Mouse (Mus musculus) forebrain, embryonic 11.5 days (tissue): Measurements from ENCODE around the gene Rpl15. TPM values are rescaled to one million over a fixed set of nuclear protein-coding genes. Genes with fewer than 3 reads are reported as not detected.

Experiments
- ATAC-seq: fragments of 200-750 bp; cut with Nextera tagmentation; replicated peaks from 2 replicates; pipeline ENCODE4 v1.8.0; 2017; ENCODE audit warnings: moderate TSS enrichment; ENCODE audit not compliant: low FRiP score
- DNase-seq: peaks from one replicate; pipeline ENCODE4 v3.0.0-alpha.2; 2017; ENCODE audit warnings: low spot score
- H3K27ac ChIP-seq: fragments of 300-500 bp; sonication (generic); 2 replicates; pipeline ENCODE4 v1.5.1; 2014; ENCODE audit warnings: low read depth, low read length
- H3K27me3 ChIP-seq: fragments of 300-500 bp; sonication (generic); 2 replicates; pipeline ENCODE4 v1.6.1; 2014; ENCODE audit warnings: mild to moderate bottlenecking, low read length, mixed read lengths; ENCODE audit not compliant: control insufficient read depth, insufficient read depth
- H3K36me3 ChIP-seq: fragments of 300-500 bp; sonication (generic); 2 replicates; pipeline ENCODE4 v1.6.1; 2014; ENCODE audit warnings: mild to moderate bottlenecking, low read length, moderate library complexity, mixed read lengths; ENCODE audit not compliant: control insufficient read depth, insufficient read depth
- H3K4me1 ChIP-seq: fragments of 300-500 bp; sonication (generic); replicated peaks from 2 replicates; pipeline ENCODE4 v1.6.1; 2014; ENCODE audit warnings: low read length, mixed read lengths; ENCODE audit not compliant: control insufficient read depth, insufficient read depth
- H3K4me2 ChIP-seq: fragments of 300-500 bp; sonication (generic); 2 replicates; pipeline ENCODE4 v1.6.1; 2014; ENCODE audit warnings: low read depth, mild to moderate bottlenecking, low read length, moderate library complexity, mixed read lengths; ENCODE audit not compliant: severe bottlenecking
- H3K4me3 ChIP-seq: fragments of 300-500 bp; sonication (generic); 2 replicates; pipeline ENCODE4 v1.5.1; 2014; ENCODE audit warnings: low read depth, low read length
- H3K9ac ChIP-seq: fragments of 300-500 bp; sonication (generic); 2 replicates; pipeline ENCODE4 v1.6.1; 2014; ENCODE audit warnings: low read length
- H3K9me3 ChIP-seq: fragments of 300-500 bp; sonication (generic); 2 replicates; pipeline ENCODE4 v1.6.1; 2016; ENCODE audit warnings: low read length, mixed read lengths; ENCODE audit not compliant: control insufficient read depth
- WGBS: fragments of 180-500 bp; shearing (Covaris S2); extraction: QIAGEN DNeasy Blood & Tissue Kit; methylation state at CpG from one replicate; pipeline ENCODE4 v1.1.7; 2014; 5-methylcytosine and 5-hydroxymethylcytosine counted together
- polyA plus RNA-seq: library from polyadenylated mRNA; unstranded; fragments of >200 nt; fragmentation: Nextera tagmentation; extraction: Ambion mirVana; gene quantifications from 2 replicates; pipeline ENCODE4 v1.2.1, GENCODE M21; 2014

Rpl15 gene
- 397 and 414 TPM in 2 replicates for polyA plus RNA-seq

GRCm38 (mm10) chr14:18270529-18271441 lies at the start of gene Rpl15, which contains the start of gene Nkiras1:
Gene Rpl15 (minus strand): TSS chr14:18271391.
Gene Nkiras1 (plus strand): TSS chr14:18271136.
- peak; percentile 100 for ATAC-seq
- Histone ChIP-seq H3K9ac (peak within 1 kb of the TSS; percentile 98), H3K4me2 (peak within 1 kb of the TSS; percentile 79), H3K36me3 (peaks cover 3% of the 10 kb centered on the region; the same call in 1 of the 2 replicates), H3K27me3 (no peaks in the 10 kb centered on the region), H3K9me3 (no peaks in the 10 kb centered on the region), H3K4me1 (peaks cover 2% of the 10 kb centered on the region; the same call in 1 of the 2 replicates), H3K27ac (peak within 1 kb of the TSS; percentile 59; the same call in 1 of the 2 replicates), H3K4me3 (peak within 1 kb of the TSS; percentile 93)
- peak; percentile 99 for DNase-seq
- under 1% methylated on average over 78 of the region's 78 CpGs for WGBS

DNA sequence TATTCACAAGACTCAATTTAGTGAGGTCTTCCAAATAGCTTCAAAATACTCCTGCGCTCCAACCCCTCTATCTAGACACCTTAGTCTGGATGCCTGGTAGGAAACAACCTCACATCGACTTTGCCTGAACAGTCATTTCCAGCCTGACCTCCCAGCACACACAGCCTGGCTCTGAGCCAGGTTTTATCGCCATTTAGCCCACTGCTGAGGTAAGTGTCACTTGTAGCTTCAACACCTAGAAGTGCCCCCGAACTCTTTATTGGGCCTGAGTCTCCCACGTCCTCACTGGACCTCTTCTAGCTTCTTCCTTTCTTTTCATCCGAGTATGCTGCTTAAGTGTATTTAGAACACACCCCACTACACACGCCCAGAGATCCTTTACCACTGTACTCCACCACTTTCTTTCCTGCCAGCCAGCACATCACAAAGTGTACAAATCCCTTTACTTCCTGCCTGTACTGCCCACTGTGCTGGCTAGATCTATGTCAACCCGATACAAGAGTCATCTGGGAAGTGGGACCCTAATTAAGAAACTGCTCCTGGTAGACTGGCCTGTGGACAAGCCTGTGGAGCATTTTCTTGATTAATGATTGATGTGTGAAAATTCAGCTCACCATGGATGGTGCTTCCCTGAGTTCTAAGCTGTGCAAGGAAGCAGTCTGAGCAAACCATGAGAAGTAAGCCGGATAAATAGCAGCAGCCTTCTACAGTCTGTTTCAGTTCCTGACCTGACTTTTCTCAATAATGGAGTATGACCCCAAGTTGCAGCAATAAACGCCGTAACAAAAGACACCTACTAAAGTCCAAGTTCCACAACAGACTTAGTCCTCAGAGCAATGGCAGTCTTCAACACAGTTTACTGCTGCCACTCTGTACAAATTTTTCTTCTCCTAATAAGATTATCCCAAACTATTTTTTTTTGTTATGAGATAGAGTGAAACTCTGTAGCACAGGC lies 46.5 kb upstream of the Rpl15 start:
- Histone ChIP-seq H3K27me3 (no peaks in the 10 kb centered on the region), H3K4me2 (no peak overlapping the region), H3K4me1 (no peaks in the 10 kb centered on the region), H3K36me3 (no peaks in the 10 kb centered on the region), H3K27ac (no peak overlapping the region), H3K9me3 (no peaks in the 10 kb centered on the region), H3K9ac (no peak overlapping the region), H3K4me3 (no peak overlapping the region)
- WGBS, result 86% methylated on average over 11 of the region's 11 CpGs
- DNase-seq (no peak), ATAC-seq (no peak)

GRCm38 (mm10) chr14:18304165-18304564 lies 33.0 kb upstream of the Rpl15 start:
- H3K36me3 ChIP-seq, result no peaks in the 10 kb centered on the region; the same call in 1 of the 2 replicates
- DNase-seq, result no peak
- H3K4me1 ChIP-seq, result no peaks in the 10 kb centered on the region
- H3K9ac ChIP-seq, result no peak overlapping the region
- H3K4me2 ChIP-seq, result no peak overlapping the region
- 97% methylated on average over 5 of the region's 5 CpGs for WGBS
- no peak overlapping the region for H3K4me3 ChIP-seq
- ATAC-seq, result no peak
- no peaks in the 10 kb centered on the region for H3K27me3 ChIP-seq
- H3K9me3 ChIP-seq, result no peaks in the 10 kb centered on the region
- H3K27ac ChIP-seq, result no peak overlapping the region

DNA sequence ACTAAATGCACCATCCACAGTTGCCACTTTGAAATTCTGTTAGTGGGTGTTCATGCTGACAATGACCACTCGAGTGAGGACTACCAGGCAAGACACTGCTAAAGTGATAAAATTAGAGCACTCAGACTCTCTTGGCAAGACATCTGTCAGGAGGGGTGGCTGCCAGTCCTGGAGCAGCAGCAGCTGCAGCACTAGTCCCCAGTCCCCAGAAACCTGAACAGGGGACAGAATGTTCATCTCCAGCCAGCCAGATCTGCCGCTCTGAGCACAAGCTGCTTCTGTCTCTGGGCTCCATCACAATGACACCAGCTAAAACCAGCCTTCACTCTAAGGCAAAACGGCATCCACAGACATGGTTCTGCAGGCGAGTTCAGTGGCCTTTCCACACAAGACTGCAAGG lies 32.1 kb upstream of the Rpl15 start:
- Histone ChIP-seq H3K36me3 (no peaks in the 10 kb centered on the region; the same call in 1 of the 2 replicates), H3K9me3 (no peaks in the 10 kb centered on the region), H3K4me1 (no peaks in the 10 kb centered on the region), H3K4me3 (no peak overlapping the region), H3K27ac (no peak overlapping the region), H3K27me3 (no peaks in the 10 kb centered on the region), H3K4me2 (no peak overlapping the region), H3K9ac (no peak overlapping the region)
- ATAC-seq (no peak), DNase-seq (no peak)
- 92% methylated on average over 4 of the region's 4 CpGs for WGBS

- ATAC-seq (no peak), DNase-seq (no peak)
- 79% methylated on average over 3 of the region's 3 CpGs for WGBS
- H3K27me3 ChIP-seq, result no peaks in the 10 kb centered on the region
- no peak overlapping the region for H3K4me2 ChIP-seq
- H3K9me3 ChIP-seq, result no peaks in the 10 kb centered on the region
- H3K36me3 ChIP-seq, result no peaks in the 10 kb centered on the region; the same call in 1 of the 2 replicates
- no peak overlapping the region for H3K4me3 ChIP-seq
- H3K27ac ChIP-seq, result no peak overlapping the region
- no peaks in the 10 kb centered on the region for H3K4me1 ChIP-seq
- no peak overlapping the region for H3K9ac ChIP-seq
Measured at GRCm38 (mm10) chr14:18302750-18303149, 31.6 kb upstream of the Rpl15 start.

GRCm38 (mm10) chr14:18301591-18301990 lies 30.4 kb upstream of the Rpl15 start:
- no peak for DNase-seq
- Histone ChIP-seq H3K27ac (no peak overlapping the region), H3K9ac (no peak overlapping the region), H3K9me3 (no peaks in the 10 kb centered on the region), H3K4me1 (no peaks in the 10 kb centered on the region), H3K4me3 (no peak overlapping the region), H3K27me3 (no peaks in the 10 kb centered on the region), H3K36me3 (no peaks in the 10 kb centered on the region; the same call in 1 of the 2 replicates), H3K4me2 (no peak overlapping the region)
- WGBS, result 89% methylated on average over 3 of the region's 3 CpGs
- ATAC-seq, result no peak

- H3K27me3 ChIP-seq, result no peaks in the 10 kb centered on the region
- no peaks in the 10 kb centered on the region for H3K4me1 ChIP-seq
- no peak overlapping the region for H3K4me2 ChIP-seq
- 96% methylated on average over 2 of the region's 2 CpGs for WGBS
- H3K9me3 ChIP-seq, result no peaks in the 10 kb centered on the region
- no peak overlapping the region for H3K4me3 ChIP-seq
- ATAC-seq, result no peak
- DNase-seq, result no peak
- no peak overlapping the region for H3K27ac ChIP-seq
- H3K36me3 ChIP-seq, result no peaks in the 10 kb centered on the region; the same call in 1 of the 2 replicates
- H3K9ac ChIP-seq, result no peak overlapping the region
Measured at GRCm38 (mm10) chr14:18300676-18301075, 29.5 kb upstream of the Rpl15 start.

DNA sequence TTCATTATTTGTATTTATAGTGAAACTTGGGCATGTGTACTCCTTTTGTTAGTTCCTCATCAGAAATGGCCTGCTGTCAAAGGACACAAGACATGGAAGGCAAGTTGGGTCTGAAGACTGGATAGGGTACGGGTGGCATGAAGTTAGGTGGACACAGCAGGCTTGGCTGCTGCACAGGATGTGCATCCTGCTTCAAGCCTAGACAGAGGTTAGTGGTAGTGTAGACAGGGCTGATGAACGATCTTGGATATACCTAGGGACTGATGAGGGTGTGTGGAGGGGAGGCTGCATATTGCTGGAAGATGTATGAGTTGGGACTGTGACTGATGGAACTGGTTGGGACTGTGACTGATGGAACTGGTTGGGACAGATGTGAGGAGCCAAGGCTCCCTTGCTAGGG lies 27.7 kb upstream of the Rpl15 start:
- no peak overlapping the region for H3K9ac ChIP-seq
- no peak overlapping the region for H3K4me2 ChIP-seq
- ATAC-seq, result no peak
- no peaks in the 10 kb centered on the region for H3K4me1 ChIP-seq
- H3K36me3 ChIP-seq, result no peaks in the 10 kb centered on the region
- WGBS, result 88% methylated on average over 2 of the region's 2 CpGs
- no peaks in the 10 kb centered on the region for H3K27me3 ChIP-seq
- DNase-seq, result no peak
- H3K9me3 ChIP-seq, result no peaks in the 10 kb centered on the region
- no peak overlapping the region for H3K27ac ChIP-seq
- no peak overlapping the region for H3K4me3 ChIP-seq
